Mouse (Mus musculus) hindbrain, embryonic 11.5 days (tissue): Measurements from ENCODE around the gene Gm9611. TPM values are rescaled to one million over a fixed set of nuclear protein-coding genes. Genes with fewer than 3 reads are reported as not detected.
"Not testable (repeated sequence)": the region's sequence is repeated elsewhere in the genome, so short reads cannot be mapped to it uniquely, and the experiment has no call there.

Source experiments
- ATAC-seq: fragments of 200-750 bp; cut with Nextera tagmentation; 2 replicates; pipeline ENCODE4 v1.8.0; 2017; ENCODE audit warnings: mild to moderate bottlenecking, moderate TSS enrichment, moderate library complexity; ENCODE audit not compliant: low FRiP score
- DNase-seq: peaks from one replicate; pipeline ENCODE4 v3.0.0-alpha.2; 2015; ENCODE audit warnings: low spot score
- H3K27ac ChIP-seq: fragments of 300-500 bp; sonication (generic); 2 replicates; pipeline ENCODE4 v1.5.1; 2014; ENCODE audit warnings: mild to moderate bottlenecking, low read depth, low read length
- H3K27me3 ChIP-seq: fragments of 300-500 bp; sonication (generic); 2 replicates; pipeline ENCODE4 v1.6.1; 2014; ENCODE audit warnings: mild to moderate bottlenecking, low read length, moderate library complexity, mixed read lengths; ENCODE audit not compliant: control insufficient read depth, insufficient read depth
- H3K36me3 ChIP-seq: fragments of 300-500 bp; sonication (generic); 2 replicates; pipeline ENCODE4 v1.6.1; 2014; ENCODE audit warnings: mild to moderate bottlenecking, low read length, moderate library complexity, mixed read lengths; ENCODE audit not compliant: control insufficient read depth, insufficient read depth
- H3K4me1 ChIP-seq: fragments of 300-500 bp; sonication (generic); replicated peaks from 2 replicates; pipeline ENCODE4 v1.6.1; 2014; ENCODE audit warnings: low read length, mixed read lengths; ENCODE audit not compliant: control insufficient read depth, insufficient read depth
- H3K4me2 ChIP-seq: fragments of 300-500 bp; sonication (generic); replicated peaks from 2 replicates; pipeline ENCODE4 v1.6.1; 2014; ENCODE audit warnings: mild to moderate bottlenecking, low read depth, low read length
- H3K4me3 ChIP-seq: fragments of 300-500 bp; sonication (generic); 2 replicates; pipeline ENCODE4 v1.5.1; 2014; ENCODE audit warnings: low read depth, low read length
- H3K9ac ChIP-seq: fragments of 300-500 bp; sonication (generic); 2 replicates; pipeline ENCODE4 v1.6.1; 2014; ENCODE audit warnings: low read depth, low read length
- H3K9me3 ChIP-seq: fragments of 300-500 bp; sonication (generic); 2 replicates; pipeline ENCODE4 v1.6.1; 2016; ENCODE audit warnings: low read length; ENCODE audit not compliant: control insufficient read depth
- WGBS: fragments of 180-500 bp; shearing (Covaris S2); extraction: QIAGEN DNeasy Blood & Tissue Kit; methylation state at CpG from one replicate; pipeline ENCODE4 v1.1.7; 2014; 5-methylcytosine and 5-hydroxymethylcytosine counted together
- polyA plus RNA-seq: library from polyadenylated mRNA; unstranded; fragments of >200 nt; fragmentation: Nextera tagmentation; extraction: Ambion mirVana; gene quantifications from 2 replicates; pipeline ENCODE4 v1.2.1, GENCODE M21; 2014

The Gm9611 gene
- polyA plus RNA-seq = not detected in 2 replicates

GRCm38 (mm10) chr14:42297258-42297657, at the start of gene Gm9611:
Gene Gm9611, minus strand, starts transcription at chr14:42297358.
- H3K9me3 ChIP-seq, H3K27ac ChIP-seq: not testable (repeated sequence)

GRCm38 (mm10) chr14:42309910-42310309, 12.8 kb upstream of the Gm9611 start, which contains the start of gene Gm7995:
Gene Gm7995, plus strand, starts transcription at chr14:42310210.
- WGBS = no CpG with 5 or more reads among the region's 1 CpGs
- not testable (repeated sequence) for H3K36me3 ChIP-seq, H3K9me3 ChIP-seq, H3K27me3 ChIP-seq, H3K9ac ChIP-seq, H3K27ac ChIP-seq, H3K4me1 ChIP-seq, ATAC-seq, DNase-seq, H3K4me2 ChIP-seq, H3K4me3 ChIP-seq

More at GRCm38 (mm10) chr14:42297258-42297657, at the start of gene Gm9611:
- not testable (repeated sequence) for H3K4me2 ChIP-seq, DNase-seq, ATAC-seq, H3K4me1 ChIP-seq, H3K9ac ChIP-seq, H3K36me3 ChIP-seq, H3K4me3 ChIP-seq, H3K27me3 ChIP-seq
- no CpG with 5 or more reads among the region's 3 CpGs for WGBS

DNA sequence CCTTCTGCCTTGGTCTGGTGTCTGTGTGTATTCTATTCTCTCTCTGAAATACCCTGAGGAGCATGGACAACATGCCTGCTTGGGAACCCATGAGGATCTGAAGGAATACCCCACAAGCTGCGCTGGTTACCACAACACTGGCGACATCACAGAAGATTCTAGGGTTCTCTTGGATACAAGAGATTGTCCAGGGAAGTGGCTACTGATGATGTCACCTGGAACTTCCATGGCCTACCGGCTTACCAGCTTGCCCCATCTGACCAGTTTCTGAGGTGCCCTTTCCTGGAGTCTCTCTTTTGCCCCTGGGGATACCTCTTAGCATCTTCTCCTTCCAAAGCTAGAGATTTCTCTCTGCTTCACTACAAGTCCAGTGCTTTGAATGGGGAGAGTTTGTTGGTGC, 37.2 kb downstream of the Gm9611 start, which contains the start of gene Gm17026:
Gene Gm17026 (minus strand): TSS at position 101 of the 400 bp plus-strand sequence.
- not testable (repeated sequence) for H3K4me2 ChIP-seq, H3K4me1 ChIP-seq, H3K27me3 ChIP-seq, H3K4me3 ChIP-seq, H3K27ac ChIP-seq, H3K36me3 ChIP-seq, ATAC-seq, H3K9ac ChIP-seq, DNase-seq, H3K9me3 ChIP-seq
- 100% methylated on average over 1 of the region's 3 CpGs for WGBS

Other genes with a start within 250 kb of the Gm9611 start
- gene Gm7951, start 180.0 kb downstream of the Gm9611 start, polyA plus RNA-seq = not detected in 2 replicates
- gene Gm17027, start 134.7 kb downstream of the Gm9611 start, polyA plus RNA-seq = not detected in 2 replicates
- not detected in 2 replicates for gene Gm3573, start 106.6 kb downstream of the Gm9611 start, polyA plus RNA-seq
- not detected in 2 replicates for gene Gm17026, start 37.3 kb downstream of the Gm9611 start, polyA plus RNA-seq
- not detected in 2 replicates for gene Gm7995, start 12.9 kb upstream of the Gm9611 start, polyA plus RNA-seq
- not detected in 2 replicates for gene Gm8005, start 142.3 kb upstream of the Gm9611 start, polyA plus RNA-seq
- not detected in 2 replicates for gene Gm8011, start 166.5 kb upstream of the Gm9611 start, polyA plus RNA-seq
- not detected in 2 replicates for gene Gm8020, start 205.0 kb upstream of the Gm9611 start, polyA plus RNA-seq
- not detected in 2 replicates for gene Gm8024, start 226.9 kb upstream of the Gm9611 start, polyA plus RNA-seq